Mouse (Mus musculus) brain, adult 10 weeks (tissue): Measurements from ENCODE around the gene D17H6S53E. TPM values are rescaled to one million over a fixed set of nuclear protein-coding genes. Genes with fewer than 3 reads are reported as not detected.

ENCODE experiments used
- polyA plus RNA-seq: library from polyadenylated mRNA; stranded (reverse); fragments of 350-450 nt; fragmentation: Illumina TruSeq; extraction: RNeasy Lipid Tissue Mini Kit (QIAGEN cat#74804); gene quantifications from one replicate; pipeline ENCODE4 v1.2.3, GENCODE M21; 2015; ENCODE audit warnings: low read depth, low replicate concordance

D17H6S53E gene
- polyA plus RNA-seq = 18.0 TPM

GRCm38 (mm10) chr17:35126206-35126611 is at the start of gene D17H6S53E:
TSS of gene D17H6S53E (plus strand) at chr17:35126373.

GRCm38 (mm10) chr17:35076507-35077176 is 49.5 kb upstream of the D17H6S53E start, which contains the start of gene Ly6g6e:
TSS of gene Ly6g6e (plus strand) at chr17:35076902.

GRCm38 (mm10) chr17:35077786-35078233 is 48.4 kb upstream of the D17H6S53E start, which contains the start of gene Ly6g6d:
TSS of gene Ly6g6d (minus strand) at chr17:35078065.

GRCm38 (mm10) chr17:35085208-35085865 is 40.8 kb upstream of the D17H6S53E start, which contains the start of gene Ly6g6f:
TSS of gene Ly6g6f (minus strand) at chr17:35085610.

GRCm38 (mm10) chr17:35088825-35089644 is 37.1 kb upstream of the D17H6S53E start, which contains the start of gene Abhd16a:
TSS of gene Abhd16a (plus strand) at chr17:35089263.

GRCm38 (mm10) chr17:35108097-35108496 is 18.1 kb upstream of the D17H6S53E start, which contains the start of gene Ly6g5c:
TSS of gene Ly6g5c (plus strand) at chr17:35108279.

GRCm38 (mm10) chr17:35115046-35116019 is 10.8 kb upstream of the D17H6S53E start, which contains the start of gene Ly6g5b:
TSS of gene Ly6g5b (minus strand) at chr17:35115428.

GRCm38 (mm10) chr17:35121143-35121799 is 4.9 kb upstream of the D17H6S53E start, which contains the start of gene Gpank1:
TSS of gene Gpank1 (plus strand) at chr17:35121455.

GRCm38 (mm10) chr17:35121871-35122303 is 4.3 kb upstream of the D17H6S53E start, which contains the start of gene Csnk2b:
TSS of gene Csnk2b (minus strand) at chr17:35122053.

GRCm38 (mm10) chr17:35131500-35132173 is 5.5 kb downstream of the D17H6S53E start, which contains the start of gene Apom:
TSS of gene Apom (minus strand) at chr17:35132050.

GRCm38 (mm10) chr17:35134801-35135590 is 8.8 kb downstream of the D17H6S53E start, which contains the start of gene Bag6:
TSS of gene Bag6 (plus strand) at chr17:35135178.

GRCm38 (mm10) chr17:35164568-35165450 is 38.6 kb downstream of the D17H6S53E start, which contains the start of gene Prrc2a:
TSS of gene Prrc2a (minus strand) at chr17:35164897.

GRCm38 (mm10) chr17:35175968-35176367 is 49.8 kb downstream of the D17H6S53E start, which contains the start of gene Aif1:
TSS of gene Aif1 (minus strand) at chr17:35176068.

